16 mouse cellular contexts compared by ENCODE assay signal in the genomic region with DNA sequence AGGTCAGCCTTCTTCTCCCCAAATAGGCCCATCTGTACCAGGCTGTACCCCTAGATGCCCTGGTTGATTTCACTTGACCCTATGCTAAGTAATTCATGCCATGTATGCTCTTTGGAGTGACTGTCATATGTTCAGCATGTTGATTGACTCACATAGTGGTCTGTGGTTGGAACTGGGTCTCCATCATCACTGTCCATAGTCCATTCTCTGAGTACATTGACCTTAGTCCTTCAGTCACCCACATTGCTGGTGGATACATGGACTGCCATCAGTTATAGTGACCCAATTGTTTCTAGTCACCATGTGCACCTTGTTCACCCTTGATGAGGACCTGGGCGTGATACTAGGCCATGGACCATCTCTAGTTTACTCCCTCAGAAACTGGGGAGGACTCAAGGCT.
"Had no signal": no experiment of that assay in that cellular context is flagged by ENCODE, and none has a peak within 500 bp of the region (broad histone marks: within the 10 kb centered on the region; RNA-seq: fewer than 3 reads in every experiment).

No protein-coding gene starts in this region.

- H3K4me1 ChIP-seq: neural tube, embryonic 13.5 days; neural tube, embryonic 15.5 days; stomach, embryonic 15.5 days had no signal

- H3K4me2 ChIP-seq: neural tube, embryonic 13.5 days; neural tube, embryonic 15.5 days; stomach, embryonic 15.5 days had no signal

- H3K27ac ChIP-seq: neural tube, embryonic 13.5 days; neural tube, embryonic 15.5 days; stomach, embryonic 15.5 days; stomach, postnatal 0 days had no signal

- H3K9me3 ChIP-seq: neural tube, embryonic 13.5 days; neural tube, embryonic 15.5 days; stomach, embryonic 15.5 days had no signal

- H3K36me3 ChIP-seq: neural tube, embryonic 13.5 days; neural tube, embryonic 15.5 days; stomach, embryonic 15.5 days had no signal

- H3K4me3 ChIP-seq: neural tube, embryonic 13.5 days; neural tube, embryonic 15.5 days; stomach, embryonic 15.5 days had no signal

- H3K27me3 ChIP-seq: neural tube, embryonic 13.5 days; neural tube, embryonic 15.5 days; stomach, embryonic 15.5 days had no signal

- DNase-seq: retina, postnatal 1 day; right cerebral cortex, adult 18-20 months; right cerebral cortex, postnatal 14 days; right cerebral cortex, postnatal 25 days; right cerebral cortex, postnatal 4 days; spleen, adult 18-20 months; thymus, adult 18-20 months; thymus, adult 2 months; thymus, postnatal 14 days; thymus, postnatal 25 days; thymus, postnatal 36 days; thymus, postnatal 4 days had no signal

- H3K9ac ChIP-seq: neural tube, embryonic 13.5 days; neural tube, embryonic 15.5 days; stomach, embryonic 15.5 days had no signal
